Mouse (Mus musculus): Measurements from ENCODE around the gene Tsc22d4. TPM values are rescaled to one million over a fixed set of nuclear protein-coding genes. Genes with fewer than 3 reads are reported as not detected.

Tsc22d4 gene
- polyA plus RNA-seq, 1 experiment from 2014 or later = 144 TPM

DNA sequence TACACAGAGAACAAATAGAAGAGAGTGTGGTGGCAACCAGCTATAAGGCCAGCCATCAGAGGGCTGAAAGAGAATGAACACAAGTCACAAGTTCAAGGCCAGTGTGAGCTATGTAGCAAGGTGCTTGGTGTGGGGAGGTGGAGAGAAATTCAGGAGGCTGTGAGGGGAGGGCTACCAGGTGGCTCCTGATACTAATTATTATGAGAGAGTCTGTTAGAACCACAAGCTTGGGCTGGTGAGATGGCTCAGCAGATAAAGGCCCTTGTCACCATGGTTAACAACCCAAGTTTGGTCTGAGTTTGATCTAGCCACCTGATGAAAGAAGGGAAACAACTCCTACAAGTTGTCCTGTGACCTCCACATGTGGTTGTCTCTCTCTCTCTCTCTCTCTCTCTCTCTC is 27.2 kb downstream of the Tsc22d4 start:
- H3K4me3 ChIP-seq (ENCODE audit: control insufficient read depth in 1 of 2, insufficient read depth in 1 of 2, low read depth in 1 of 2, low read length in 2 of 2) = no peak overlapping the region
- no peaks in the 10 kb centered on the region for H3K27me3 ChIP-seq (ENCODE audit: control insufficient read depth, insufficient read depth, low read length)
- no peak overlapping the region for H3K4me2 ChIP-seq (ENCODE audit: low read length)
- peaks cover 4 to 13% of the 10 kb centered on the region in 2 experiments; a peak in 3 of 4 replicates for H3K4me1 ChIP-seq (ENCODE audit: control insufficient read depth in 2 of 2, insufficient read depth in 2 of 2, low read length in 2 of 2)
- ATAC-seq (ENCODE audit: insufficient number of reproducible peaks, insufficient read depth, low FRiP score, low read depth) = no peak
- no peaks in the 10 kb centered on the region for H3K36me3 ChIP-seq (ENCODE audit: control insufficient read depth, insufficient read depth, low read length)
- no peak overlapping the region for H3K9ac ChIP-seq (ENCODE audit: low read length)
- no peaks in the 10 kb centered on the region for H3K9me3 ChIP-seq (ENCODE audit: control insufficient read depth, low read length)
- H3K27ac ChIP-seq (replicated peaks in 1 of 2; ENCODE audit: control insufficient read depth in 1 of 2, insufficient read depth in 1 of 2, low read depth in 2 of 2, low read length in 2 of 2) = no peak overlapping the region

GRCm38 (mm10) chr5:137775587-137776290 is 30.2 kb downstream of the Tsc22d4 start:
- H3K4me3 ChIP-seq (ENCODE audit: control insufficient read depth in 1 of 2, insufficient read depth in 1 of 2, low read depth in 1 of 2, low read length in 2 of 2) = no peak overlapping the region
- no peaks in the 10 kb centered on the region for H3K27me3 ChIP-seq (ENCODE audit: control insufficient read depth, insufficient read depth, low read length)
- H3K27ac ChIP-seq (replicated peaks in 1 of 2; ENCODE audit: control insufficient read depth in 1 of 2, insufficient read depth in 1 of 2, low read depth in 2 of 2, low read length in 2 of 2) = peak overlapping the region; percentile 18 to 68; a peak in 3 of 4 replicates
- H3K9me3 ChIP-seq (ENCODE audit: control insufficient read depth, low read length) = no peaks in the 10 kb centered on the region
- peaks cover 4 to 25% of the 10 kb centered on the region in 2 experiments; a peak in 3 of 4 replicates for H3K4me1 ChIP-seq (ENCODE audit: control insufficient read depth in 2 of 2, insufficient read depth in 2 of 2, low read length in 2 of 2)
- 91% methylated on average over 2 of the region's 2 CpGs for WGBS
- peaks cover 7% of the 10 kb centered on the region for H3K36me3 ChIP-seq (ENCODE audit: control insufficient read depth, insufficient read depth, low read length)
- H3K9ac ChIP-seq (ENCODE audit: low read length) = no peak overlapping the region
- H3K4me2 ChIP-seq (ENCODE audit: low read length) = no peak overlapping the region
- ATAC-seq (ENCODE audit: insufficient number of reproducible peaks, insufficient read depth, low FRiP score, low read depth) = no peak

GRCm38 (mm10) chr5:137776408-137776918 is 30.9 kb downstream of the Tsc22d4 start:
- ATAC-seq (ENCODE audit: insufficient number of reproducible peaks, insufficient read depth, low FRiP score, low read depth) = no peak
- H3K4me2 ChIP-seq (ENCODE audit: low read length) = peak overlapping the region; percentile 35
- H3K4me3 ChIP-seq (ENCODE audit: control insufficient read depth in 1 of 2, insufficient read depth in 1 of 2, low read depth in 1 of 2, low read length in 2 of 2) = no peak overlapping the region
- peak overlapping the region; percentile 38 to 68 for H3K27ac ChIP-seq (replicated peaks in 1 of 2; ENCODE audit: control insufficient read depth in 1 of 2, insufficient read depth in 1 of 2, low read depth in 2 of 2, low read length in 2 of 2)
- WGBS = 31% methylated on average over 5 of the region's 5 CpGs
- no peaks in the 10 kb centered on the region for H3K27me3 ChIP-seq (ENCODE audit: control insufficient read depth, insufficient read depth, low read length)
- peaks cover 14% of the 10 kb centered on the region for H3K36me3 ChIP-seq (ENCODE audit: control insufficient read depth, insufficient read depth, low read length)
- H3K9me3 ChIP-seq (ENCODE audit: control insufficient read depth, low read length) = no peaks in the 10 kb centered on the region
- H3K4me1 ChIP-seq (ENCODE audit: control insufficient read depth in 2 of 2, insufficient read depth in 2 of 2, low read length in 2 of 2) = peaks cover 4 to 25% of the 10 kb centered on the region in 2 experiments; a peak in 3 of 4 replicates
- 0 out of 2 replicates have a peak overlapping the region, but pooled peaks have one; percentile 18 for H3K9ac ChIP-seq (ENCODE audit: low read length)

DNA sequence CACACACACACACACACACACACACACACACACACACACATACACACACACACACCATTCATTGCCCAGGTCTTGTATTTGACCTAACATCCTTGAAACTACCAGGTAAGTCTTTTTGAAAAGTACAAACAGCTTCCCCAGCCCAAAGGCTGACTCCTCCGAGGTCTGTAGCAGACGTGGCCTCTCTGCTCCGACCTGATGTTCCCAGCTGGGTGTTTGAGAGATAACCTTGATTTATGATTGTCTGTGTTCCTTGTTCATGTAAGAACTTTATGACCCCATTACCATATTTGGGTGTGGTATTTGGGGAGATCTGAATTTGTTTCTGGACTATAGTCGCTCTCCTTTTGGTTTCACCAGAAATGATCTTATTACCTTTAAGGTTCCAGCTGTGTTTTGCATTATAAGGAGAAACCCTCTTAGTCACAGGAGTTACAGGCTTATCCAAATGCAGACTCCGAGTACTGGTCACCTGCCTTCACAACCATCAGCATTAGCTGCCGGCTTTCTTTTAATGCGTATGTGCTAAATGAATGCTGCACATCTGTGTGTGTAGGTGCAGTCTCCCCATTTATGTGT is 31.8 kb downstream of the Tsc22d4 start:
- H3K27ac ChIP-seq (replicated peaks in 1 of 2; ENCODE audit: control insufficient read depth in 1 of 2, insufficient read depth in 1 of 2, low read depth in 2 of 2, low read length in 2 of 2) = peak overlapping the region in 1 of 2 experiments; percentile 68; a peak in 1 of 4 replicates
- peaks cover 23% of the 10 kb centered on the region for H3K36me3 ChIP-seq (ENCODE audit: control insufficient read depth, insufficient read depth, low read length)
- H3K4me2 ChIP-seq (ENCODE audit: low read length) = 0 out of 2 replicates have a peak overlapping the region, but pooled peaks have one; percentile 35
- no peak overlapping the region for H3K9ac ChIP-seq (ENCODE audit: low read length)
- H3K4me3 ChIP-seq (ENCODE audit: control insufficient read depth in 1 of 2, insufficient read depth in 1 of 2, low read depth in 1 of 2, low read length in 2 of 2) = no peak overlapping the region
- no peaks in the 10 kb centered on the region for H3K27me3 ChIP-seq (ENCODE audit: control insufficient read depth, insufficient read depth, low read length)
- H3K4me1 ChIP-seq (ENCODE audit: control insufficient read depth in 2 of 2, insufficient read depth in 2 of 2, low read length in 2 of 2) = peaks cover 4 to 25% of the 10 kb centered on the region in 2 experiments; a peak in 3 of 4 replicates
- ATAC-seq (ENCODE audit: insufficient number of reproducible peaks, insufficient read depth, low FRiP score, low read depth) = no peak
- 78% methylated on average over 7 of the region's 7 CpGs for WGBS
- no peaks in the 10 kb centered on the region for H3K9me3 ChIP-seq (ENCODE audit: control insufficient read depth, low read length)

- H3K4me3 ChIP-seq (ENCODE audit: control insufficient read depth in 1 of 2, insufficient read depth in 1 of 2, low read depth in 1 of 2, low read length in 2 of 2) = peak within 1 kb of the TSS; percentile 85 to 98
- H3K4me2 ChIP-seq (ENCODE audit: low read length) = peak within 1 kb of the TSS; percentile 88
- peak within 1 kb of the TSS; percentile 98 for H3K9ac ChIP-seq (ENCODE audit: low read length)
- peaks cover 7 to 34% of the 10 kb centered on the region in 2 experiments for H3K4me1 ChIP-seq (ENCODE audit: control insufficient read depth in 2 of 2, insufficient read depth in 2 of 2, low read length in 2 of 2)
- no peaks in the 10 kb centered on the region for H3K27me3 ChIP-seq (ENCODE audit: control insufficient read depth, insufficient read depth, low read length)
- peak; percentile 91 for ATAC-seq (ENCODE audit: insufficient number of reproducible peaks, insufficient read depth, low FRiP score, low read depth)
- H3K27ac ChIP-seq (replicated peaks in 1 of 2; ENCODE audit: control insufficient read depth in 1 of 2, insufficient read depth in 1 of 2, low read depth in 2 of 2, low read length in 2 of 2) = peak within 1 kb of the TSS; percentile 71 to 90
- H3K36me3 ChIP-seq (ENCODE audit: control insufficient read depth, insufficient read depth, low read length) = peaks cover 36% of the 10 kb centered on the region
- no peaks in the 10 kb centered on the region for H3K9me3 ChIP-seq (ENCODE audit: control insufficient read depth, low read length)
- under 1% methylated on average over 31 of the region's 31 CpGs for WGBS
These were observed 33.1 kb downstream of the Tsc22d4 start, which contains the start of gene Ppp1r35 for GRCm38 (mm10) chr5:137778635-137779034. Gene Ppp1r35 (plus strand): TSS chr5:137778849.

DNA sequence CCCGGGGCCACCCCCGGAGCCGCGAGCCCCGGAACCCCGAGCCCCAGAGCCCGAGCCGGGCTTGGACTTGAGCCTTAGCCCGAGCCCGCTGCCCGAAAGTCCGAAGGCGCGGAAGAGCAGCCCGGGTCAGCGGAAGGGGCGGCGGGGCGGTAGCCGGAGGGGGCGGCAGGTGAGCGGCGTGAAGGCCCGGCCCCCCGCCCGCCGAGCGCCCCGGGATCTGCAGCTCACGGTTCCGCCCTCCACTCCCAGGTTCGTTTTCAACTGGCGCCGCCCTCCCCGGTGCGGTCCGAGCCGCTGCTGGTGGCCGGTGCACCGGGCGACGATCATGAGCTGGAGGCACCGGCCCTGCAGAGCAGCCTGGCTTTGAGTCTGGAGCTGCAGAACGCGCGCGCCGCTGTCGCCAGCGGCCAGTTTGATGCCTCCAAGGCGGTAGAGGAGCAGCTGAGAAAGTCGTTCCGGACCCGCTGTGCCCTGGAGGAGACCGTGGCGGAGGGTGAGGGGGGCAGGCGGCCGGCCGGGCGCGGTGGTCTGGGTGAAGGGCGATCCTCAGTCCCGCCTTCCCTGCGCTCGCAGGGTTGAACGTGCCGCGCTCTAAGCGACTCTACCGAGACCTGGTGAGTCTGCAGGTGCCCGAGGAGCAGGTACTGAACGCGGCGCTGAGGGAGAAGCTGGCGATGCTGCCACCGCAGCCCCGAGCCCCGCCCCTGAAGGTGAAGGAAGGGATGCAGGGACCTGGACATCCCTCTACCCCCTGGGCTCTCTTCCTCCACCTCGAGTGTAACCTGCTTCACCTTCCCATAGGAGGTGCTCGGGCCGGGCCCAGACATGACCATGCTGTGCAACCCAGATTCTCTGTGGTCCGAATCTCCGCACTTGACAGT is 33.8 kb downstream of the Tsc22d4 start:
- peaks cover 14 to 41% of the 10 kb centered on the region in 2 experiments for H3K4me1 ChIP-seq (ENCODE audit: control insufficient read depth in 2 of 2, insufficient read depth in 2 of 2, low read length in 2 of 2)
- no peaks in the 10 kb centered on the region for H3K9me3 ChIP-seq (ENCODE audit: control insufficient read depth, low read length)
- peak overlapping the region; percentile 56 to 90; a peak in 3 of 4 replicates for H3K27ac ChIP-seq (replicated peaks in 1 of 2; ENCODE audit: control insufficient read depth in 1 of 2, insufficient read depth in 1 of 2, low read depth in 2 of 2, low read length in 2 of 2)
- H3K36me3 ChIP-seq (ENCODE audit: control insufficient read depth, insufficient read depth, low read length) = peaks cover 43% of the 10 kb centered on the region
- peak overlapping the region; percentile 88 for H3K4me2 ChIP-seq (ENCODE audit: low read length)
- H3K4me3 ChIP-seq (ENCODE audit: control insufficient read depth in 1 of 2, insufficient read depth in 1 of 2, low read depth in 1 of 2, low read length in 2 of 2) = peak overlapping the region; percentile 85 to 98
- no peaks in the 10 kb centered on the region for H3K27me3 ChIP-seq (ENCODE audit: control insufficient read depth, insufficient read depth, low read length)
- peak; percentile 1; the same call in 1 of the 2 replicates for ATAC-seq (ENCODE audit: insufficient number of reproducible peaks, insufficient read depth, low FRiP score, low read depth)
- H3K9ac ChIP-seq (ENCODE audit: low read length) = peak overlapping the region; percentile 98
- under 1% methylated on average over 71 of the region's 83 CpGs for WGBS

DNA sequence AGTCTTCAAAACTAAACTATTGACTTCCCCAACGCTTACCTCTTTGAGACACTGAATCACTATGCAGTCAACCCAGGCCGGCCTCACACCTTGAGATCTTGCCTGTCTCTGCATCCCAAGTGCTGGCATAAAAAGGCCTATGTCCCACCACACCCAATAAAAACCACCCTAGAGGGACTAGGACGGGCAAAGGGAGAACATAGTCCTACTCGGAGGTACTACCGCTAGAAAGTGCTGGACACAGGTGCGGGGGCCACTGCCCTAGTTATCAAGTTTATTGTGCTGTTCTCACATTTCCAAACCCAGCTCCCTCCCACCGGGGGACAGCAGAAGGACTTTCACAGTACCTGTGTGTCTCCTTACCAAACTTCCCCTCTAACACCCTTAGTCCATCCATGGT is 36.1 kb downstream of the Tsc22d4 start:
- WGBS = 88% methylated on average over 7 of the region's 7 CpGs
- ATAC-seq (ENCODE audit: insufficient number of reproducible peaks, insufficient read depth, low FRiP score, low read depth) = no peak
- Histone ChIP-seq H3K4me2 (ENCODE audit: low read length) (no peak overlapping the region), H3K27ac (replicated peaks in 1 of 2; ENCODE audit: control insufficient read depth in 1 of 2, insufficient read depth in 1 of 2, low read depth in 2 of 2, low read length in 2 of 2) (no peak overlapping the region), H3K27me3 (ENCODE audit: control insufficient read depth, insufficient read depth, low read length) (no peaks in the 10 kb centered on the region), H3K9me3 (ENCODE audit: control insufficient read depth, low read length) (no peaks in the 10 kb centered on the region), H3K4me1 (ENCODE audit: control insufficient read depth in 2 of 2, insufficient read depth in 2 of 2, low read length in 2 of 2) (peaks cover 20 to 44% of the 10 kb centered on the region in 2 experiments), H3K36me3 (ENCODE audit: control insufficient read depth, insufficient read depth, low read length) (peaks cover 50% of the 10 kb centered on the region), H3K4me3 (ENCODE audit: control insufficient read depth in 1 of 2, insufficient read depth in 1 of 2, low read depth in 1 of 2, low read length in 2 of 2) (no peak overlapping the region), H3K9ac (ENCODE audit: low read length) (no peak overlapping the region)
